Mouse (Mus musculus): Measurements from ENCODE around the gene Fam240a.

GRCm38 (mm10) chr9:110887388-110888303 lies 29.0 kb downstream of the Fam240a start:
- TF ChIP-seq CTCF (IDR thresholded peaks at IDR 0.05; ENCODE audit: low read depth, low read length) = no peak
- TF ChIP-seq GATA1 (IDR thresholded peaks at IDR 0.05; ENCODE audit: borderline replicate concordance, low read length) = no peak
- TF ChIP-seq TAL1 (conservative IDR thresholded peaks at IDR 0.05; ENCODE audit: low read depth, low read length) = no peak
- TF ChIP-seq POLR2AphosphoS5 (IDR thresholded peaks at IDR 0.05; ENCODE audit: insufficient replicate concordance, low read depth, low read length) = no peak
